Mouse (Mus musculus) bone marrow macrophage, adult 2 months (primary cell): Measurements from ENCODE around the gene Slc22a4.

ENCODE experiments used
- CTCF ChIP-seq: IDR thresholded peaks from 2 replicates; pipeline ENCODE4 v1.5.1; 2012; ENCODE audit warnings: low read depth, mild to moderate bottlenecking, low read length, moderate library complexity
- POLR2A ChIP-seq: IDR thresholded peaks from 2 replicates; pipeline ENCODE4 v1.6.1; 2012; ENCODE audit warnings: mild to moderate bottlenecking, low read depth, low read length, borderline replicate concordance

DNA sequence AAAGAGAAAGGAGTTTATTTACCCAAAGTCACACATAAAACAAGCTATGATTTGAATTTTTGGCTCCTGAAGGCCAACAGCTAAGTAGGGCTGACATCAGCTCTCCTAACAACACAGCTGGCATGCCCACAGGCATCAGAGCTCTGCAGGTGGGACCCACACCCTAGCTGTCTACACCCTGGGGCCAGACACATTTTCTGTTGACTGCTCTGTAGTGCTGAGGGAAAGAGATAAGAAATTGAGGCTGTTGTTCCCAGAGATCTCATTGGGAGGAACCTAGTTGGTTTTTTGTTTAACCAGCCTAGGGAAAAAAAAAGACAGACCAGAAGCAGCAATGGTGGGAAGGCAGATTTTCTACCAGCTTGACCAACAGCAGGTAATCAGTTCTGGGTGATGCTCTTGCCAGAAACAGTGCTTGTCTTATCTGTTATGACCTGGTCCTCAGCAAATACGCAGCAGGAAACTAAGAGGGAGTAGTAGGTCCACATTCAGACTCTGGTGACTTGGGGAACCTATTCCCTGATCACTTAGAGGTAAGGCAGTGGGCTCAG is 1.3 kb downstream of the Slc22a4 start:
- TF ChIP-seq CTCF (no peak), POLR2A (no peak)
